Mouse (Mus musculus) testis, adult 2 months (tissue): Measurements from ENCODE around the gene Adamts6. TPM values are rescaled to one million over a fixed set of nuclear protein-coding genes. Genes with fewer than 3 reads are reported as not detected.

Experiments
- H3K27ac ChIP-seq: fragments of 200-500 bp; 2 replicates; pipeline ENCODE4 v1.5.1; 2012; ENCODE audit warnings: low read depth, low read length; ENCODE audit not compliant: control insufficient read depth, insufficient read depth
- H3K27me3 ChIP-seq: fragments of 200-500 bp; 2 replicates; pipeline ENCODE4 v1.6.1; 2012; ENCODE audit warnings: mild to moderate bottlenecking, low read length, moderate library complexity; ENCODE audit not compliant: control insufficient read depth, insufficient read depth
- H3K36me3 ChIP-seq: fragments of 200-500 bp; 2 replicates; pipeline ENCODE4 v1.6.1; 2012; ENCODE audit warnings: mild to moderate bottlenecking, low read length; ENCODE audit not compliant: control insufficient read depth, insufficient read depth
- H3K4me1 ChIP-seq: fragments of 200-500 bp; 2 replicates; pipeline ENCODE4 v1.6.1; 2012; ENCODE audit warnings: low read length; ENCODE audit not compliant: control insufficient read depth, insufficient read depth
- H3K4me3 ChIP-seq: fragments of 200-500 bp; 2 replicates; pipeline ENCODE4 v1.5.1; 2012; ENCODE audit warnings: low read depth, mild to moderate bottlenecking, low read length, moderate library complexity, mixed read lengths; ENCODE audit not compliant: control insufficient read depth
- CTCF ChIP-seq: fragments of 200-500 bp; IDR thresholded peaks from 2 replicates; pipeline ENCODE4 v1.5.1; 2012; ENCODE audit warnings: low read depth, mild to moderate bottlenecking, inconsistent platforms, low read length, moderate library complexity; ENCODE audit not compliant: control insufficient read depth, insufficient read depth, insufficient replicate concordance
- POLR2A ChIP-seq: fragments of 200-500 bp; IDR thresholded peaks from 2 replicates; pipeline ENCODE4 v1.6.1; 2012; ENCODE audit warnings: low read depth, mild to moderate bottlenecking, inconsistent platforms, low read length, moderate library complexity; ENCODE audit not compliant: control insufficient read depth
- polyA plus RNA-seq: library from polyadenylated mRNA; depleted of rRNA; stranded (reverse); fragments of >200 nt; gene quantifications from 2 replicates; pipeline ENCODE4 v1.2.3, GENCODE M21; 2012

The Adamts6 gene
- polyA plus RNA-seq, 1 experiment: 0.74 TPM

DNA sequence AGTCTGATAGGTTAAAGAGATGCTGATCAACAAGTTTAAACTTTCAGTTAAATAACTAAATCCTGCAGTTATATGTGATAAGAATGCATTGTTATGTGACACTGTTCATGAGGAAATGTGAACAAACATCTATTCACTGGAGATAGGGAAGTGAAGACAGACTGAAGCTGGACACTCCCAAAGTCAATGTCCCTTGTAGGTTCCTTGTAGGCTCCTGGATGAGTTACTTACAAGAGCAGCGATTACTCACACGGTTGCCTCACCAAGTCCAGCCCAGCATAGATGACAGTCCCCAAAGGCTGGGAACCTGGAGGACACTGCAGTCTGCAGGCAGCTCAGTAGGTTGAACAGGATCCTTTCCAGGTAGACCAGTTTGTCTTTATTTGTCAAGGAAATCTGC lies 145.1 kb downstream of the Adamts6 start:
- Histone ChIP-seq H3K4me1 (no peaks in the 10 kb centered on the region), H3K27me3 (no peaks in the 10 kb centered on the region), H3K36me3 (no peaks in the 10 kb centered on the region), H3K4me3 (no peak overlapping the region), H3K27ac (no peak overlapping the region)
- TF ChIP-seq POLR2A (no peak), CTCF (no peak)

- TF ChIP-seq CTCF (no peak), POLR2A (no peak)
- no peaks in the 10 kb centered on the region for H3K27me3 ChIP-seq
- no peaks in the 10 kb centered on the region for H3K4me1 ChIP-seq
- no peaks in the 10 kb centered on the region for H3K36me3 ChIP-seq
- H3K4me3 ChIP-seq: no peak overlapping the region
- H3K27ac ChIP-seq: no peak overlapping the region
Measured at GRCm38 (mm10) chr13:104442559-104442958, 154.9 kb downstream of the Adamts6 start.

DNA sequence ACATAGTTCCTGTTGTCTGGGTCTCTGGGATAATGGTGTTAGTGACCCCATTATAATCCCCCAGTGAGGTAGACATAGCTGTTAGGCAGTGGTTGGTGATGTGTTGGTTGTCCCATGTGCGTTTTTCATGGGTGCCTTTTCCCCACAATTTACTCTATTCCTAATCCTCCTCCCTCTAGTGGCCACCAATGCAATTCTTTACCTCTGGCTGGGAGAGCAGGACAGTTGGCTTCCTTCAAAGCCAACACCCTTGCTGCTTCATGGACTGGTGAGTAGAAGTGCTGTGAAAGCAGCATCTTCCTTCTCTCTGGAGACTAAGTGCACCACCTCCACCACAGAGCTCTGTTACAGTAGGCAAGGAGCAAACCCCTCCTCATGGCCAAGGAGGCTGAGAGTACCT lies 157.8 kb downstream of the Adamts6 start:
- H3K27ac ChIP-seq: no peak overlapping the region
- H3K4me3 ChIP-seq: peak overlapping the region; percentile 35; the same call in 1 of the 2 replicates
- TF ChIP-seq CTCF: no peak
- no peak for TF ChIP-seq POLR2A
- no peaks in the 10 kb centered on the region for H3K36me3 ChIP-seq
- H3K4me1 ChIP-seq: no peaks in the 10 kb centered on the region
- no peaks in the 10 kb centered on the region for H3K27me3 ChIP-seq

- Histone ChIP-seq H3K4me1 (no peaks in the 10 kb centered on the region), H3K27ac (no peak overlapping the region), H3K4me3 (no peak overlapping the region), H3K27me3 (no peaks in the 10 kb centered on the region), H3K36me3 (no peaks in the 10 kb centered on the region)
- no peak for TF ChIP-seq POLR2A
- TF ChIP-seq CTCF: no peak
Measured at GRCm38 (mm10) chr13:104446974-104447373, 159.3 kb downstream of the Adamts6 start.

DNA sequence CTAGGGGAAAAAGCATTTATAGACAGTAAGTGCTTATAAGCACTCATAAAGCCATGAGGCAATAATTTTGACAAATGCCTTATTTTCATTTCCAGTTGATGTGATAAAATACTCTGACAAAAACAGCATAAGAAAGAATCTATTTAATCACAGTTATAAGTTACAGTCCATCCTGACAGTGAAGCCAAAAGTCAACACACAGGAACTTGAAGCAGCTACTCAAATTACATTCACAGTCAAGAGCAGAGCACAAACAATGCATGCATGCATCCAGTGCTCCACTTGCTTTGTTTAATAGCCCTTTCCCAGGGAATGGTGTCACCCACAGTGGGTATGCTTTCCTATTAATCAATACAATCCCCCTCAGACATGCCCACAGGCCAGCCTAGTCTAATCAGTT lies 159.8 kb downstream of the Adamts6 start:
- TF ChIP-seq POLR2A (no peak), CTCF (no peak)
- Histone ChIP-seq H3K27ac (no peak overlapping the region), H3K36me3 (no peaks in the 10 kb centered on the region), H3K4me3 (no peak overlapping the region), H3K4me1 (no peaks in the 10 kb centered on the region), H3K27me3 (no peaks in the 10 kb centered on the region)

GRCm38 (mm10) chr13:104448349-104448748 lies 160.7 kb downstream of the Adamts6 start:
- TF ChIP-seq POLR2A (no peak), CTCF (no peak)
- H3K4me3 ChIP-seq: no peak overlapping the region
- H3K27ac ChIP-seq: no peak overlapping the region
- H3K27me3 ChIP-seq: no peaks in the 10 kb centered on the region
- no peaks in the 10 kb centered on the region for H3K4me1 ChIP-seq
- H3K36me3 ChIP-seq: no peaks in the 10 kb centered on the region

DNA sequence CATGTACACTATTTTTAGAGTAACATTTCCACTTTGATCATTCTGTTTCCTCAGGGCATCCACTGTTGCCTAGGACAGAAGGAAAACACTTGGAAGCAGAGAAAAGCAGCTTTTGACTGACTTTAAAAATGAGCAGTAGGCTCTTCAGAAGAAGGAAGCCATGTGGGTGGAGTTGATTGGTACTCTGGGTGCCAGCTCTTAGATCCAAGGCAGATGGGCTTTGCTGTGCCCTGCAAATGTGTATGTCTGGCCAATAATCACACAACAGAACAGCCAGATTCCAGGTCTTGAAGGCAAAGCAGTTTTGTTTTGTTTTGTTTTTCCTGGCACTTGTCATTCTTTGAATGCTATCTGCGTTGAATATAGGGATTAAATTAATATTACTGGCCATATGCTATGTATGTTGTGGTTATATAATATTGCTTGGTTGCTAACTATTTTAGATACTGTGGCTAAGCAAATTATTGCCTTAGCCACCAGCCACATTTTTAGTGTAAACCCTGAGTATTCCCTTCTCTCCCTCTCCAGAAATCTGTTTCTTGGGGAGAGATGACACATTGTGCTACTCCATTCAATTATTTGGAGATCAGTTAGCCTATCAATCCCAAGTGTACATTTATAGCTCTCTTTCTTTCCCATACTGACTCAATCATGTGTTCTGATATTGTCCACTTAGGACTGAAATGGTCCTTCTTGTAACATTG lies 165.8 kb downstream of the Adamts6 start:
- H3K4me3 ChIP-seq: no peak overlapping the region
- H3K27ac ChIP-seq: no peak overlapping the region
- H3K27me3 ChIP-seq: no peaks in the 10 kb centered on the region
- H3K4me1 ChIP-seq: no peaks in the 10 kb centered on the region
- no peaks in the 10 kb centered on the region for H3K36me3 ChIP-seq
- TF ChIP-seq CTCF: no peak
- no peak for TF ChIP-seq POLR2A

GRCm38 (mm10) chr13:104460287-104460686 lies 172.7 kb downstream of the Adamts6 start:
- H3K27ac ChIP-seq: no peak overlapping the region
- no peaks in the 10 kb centered on the region for H3K36me3 ChIP-seq

More at GRCm38 (mm10) chr13:104460287-104460686, 172.7 kb downstream of the Adamts6 start:
- no peak overlapping the region for H3K4me3 ChIP-seq
- H3K27me3 ChIP-seq: no peaks in the 10 kb centered on the region
- H3K4me1 ChIP-seq: no peaks in the 10 kb centered on the region
- TF ChIP-seq POLR2A (no peak), CTCF (no peak)
